Mouse (Mus musculus): ENCODE measurements around the gene Scfd2. TPM values are rescaled to one million over a fixed set of nuclear protein-coding genes. Genes with fewer than 3 reads are reported as not detected.

The Scfd2 gene
- polyA plus RNA-seq, 1 experiment from 2014 or later, result 15.2 TPM

DNA sequence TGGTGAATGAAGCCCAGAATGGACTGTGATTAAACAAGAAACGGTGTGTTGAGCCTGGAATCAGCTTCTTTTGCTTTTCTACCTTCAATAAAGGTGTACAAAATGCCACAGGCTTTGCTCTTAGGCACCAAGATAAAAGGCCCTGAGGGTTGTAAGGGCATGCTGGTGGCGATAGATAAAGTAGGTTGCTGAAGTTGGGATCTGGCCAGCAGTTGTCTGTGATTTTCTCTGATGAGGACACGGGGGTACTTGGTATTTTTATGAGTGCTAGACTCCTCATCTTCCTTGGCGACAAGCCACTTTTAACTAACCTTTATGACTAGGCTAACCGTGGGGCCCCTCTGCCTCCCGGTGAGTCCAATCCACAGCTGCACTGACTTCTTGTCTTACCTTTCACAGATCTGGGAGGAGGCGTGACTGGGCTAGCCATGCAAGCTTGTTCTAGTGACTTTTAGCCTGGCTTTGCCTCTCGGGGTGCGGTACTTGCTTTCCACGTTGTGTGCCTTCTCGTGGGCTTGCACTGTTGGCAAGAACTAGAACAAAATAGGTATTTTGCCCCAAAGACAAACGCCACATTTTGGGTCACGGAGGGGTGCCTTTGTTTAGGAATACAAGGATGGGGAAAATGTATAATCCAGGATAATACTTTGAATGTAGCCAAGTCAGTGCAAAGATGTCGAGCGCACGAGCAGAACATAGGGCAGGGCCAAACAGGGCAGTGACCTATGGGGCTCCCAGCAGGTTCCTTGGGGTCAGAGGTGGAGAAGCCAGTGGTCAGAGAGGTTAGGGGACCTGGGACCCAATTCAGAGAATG, 337.3 kb downstream of the Scfd2 start:
- H3K9ac ChIP-seq (ENCODE audit: low read length), result peak overlapping the region; percentile 93
- DNase-seq (ENCODE audit: low spot score) (peak; percentile 58), ATAC-seq (ENCODE audit: low FRiP score, low TSS enrichment) (peak; percentile 28; the same call in 1 of the 2 replicates)
- peaks cover 16% of the 10 kb centered on the region; the same call in 1 of the 2 replicates for H3K36me3 ChIP-seq (ENCODE audit: control insufficient read depth, insufficient read depth, low read length)
- TF ChIP-seq CTCF (IDR thresholded peaks at IDR 0.05; ENCODE audit: low read depth) (no peak), EP300 (optimal IDR thresholded peaks at IDR 0.05) (no peak)
- peak overlapping the region; percentile 78 for H3K27ac ChIP-seq (replicated peaks)
- 32% methylated on average over 16 of the region's 16 CpGs for WGBS
- peak overlapping the region; percentile 98 for H3K4me2 ChIP-seq (replicated peaks; ENCODE audit: low read depth)
- H3K4me1 ChIP-seq (replicated peaks; ENCODE audit: control insufficient read depth, insufficient read depth), result peaks cover 7% of the 10 kb centered on the region
- H3K4me3 ChIP-seq (ENCODE audit: low read depth, low read length), result peak overlapping the region; percentile 96
- H3K9me3 ChIP-seq (ENCODE audit: control insufficient read depth, low read length), result no peaks in the 10 kb centered on the region
- H3K27me3 ChIP-seq (ENCODE audit: control insufficient read depth, insufficient read depth, low read length), result no peaks in the 10 kb centered on the region

DNA sequence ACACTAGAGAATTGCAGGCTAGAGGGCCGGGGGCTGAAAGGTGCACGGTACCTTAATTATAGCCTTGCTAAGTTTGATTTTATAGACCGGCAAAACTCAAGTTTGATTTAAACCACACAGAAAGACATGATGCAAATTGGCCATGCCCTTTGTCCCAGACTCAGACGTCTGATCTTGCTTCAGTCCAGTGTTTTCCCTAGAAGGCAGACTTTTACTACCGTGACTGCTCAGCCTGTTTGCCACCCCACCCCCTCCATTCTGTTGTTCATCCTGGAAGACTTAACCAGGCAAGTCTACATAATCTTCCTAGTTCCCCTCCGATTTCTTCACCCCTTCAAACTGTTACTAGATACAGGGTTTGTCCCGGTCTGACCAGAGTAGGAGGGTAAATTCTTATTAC, 337.9 kb downstream of the Scfd2 start:
- Histone ChIP-seq H3K9me3 (ENCODE audit: control insufficient read depth, low read length) (no peaks in the 10 kb centered on the region), H3K36me3 (ENCODE audit: control insufficient read depth, insufficient read depth, low read length) (peaks cover 12% of the 10 kb centered on the region; the same call in 1 of the 2 replicates), H3K4me2 (replicated peaks; ENCODE audit: low read depth) (peak overlapping the region; percentile 98), H3K4me3 (ENCODE audit: low read depth, low read length) (no peak overlapping the region), H3K27ac (replicated peaks) (peak overlapping the region; percentile 78; the same call in 1 of the 2 replicates), H3K27me3 (ENCODE audit: control insufficient read depth, insufficient read depth, low read length) (no peaks in the 10 kb centered on the region), H3K9ac (ENCODE audit: low read length) (no peak overlapping the region), H3K4me1 (replicated peaks; ENCODE audit: control insufficient read depth, insufficient read depth) (peaks cover 7% of the 10 kb centered on the region)
- DNase-seq (ENCODE audit: low spot score) (peak; percentile 37), ATAC-seq (ENCODE audit: low FRiP score, low TSS enrichment) (no peak)
- WGBS, result 43% methylated on average over 7 of the region's 7 CpGs
- TF ChIP-seq EP300 (optimal IDR thresholded peaks at IDR 0.05) (no peak), CTCF (IDR thresholded peaks at IDR 0.05; ENCODE audit: low read depth) (no peak)

DNA sequence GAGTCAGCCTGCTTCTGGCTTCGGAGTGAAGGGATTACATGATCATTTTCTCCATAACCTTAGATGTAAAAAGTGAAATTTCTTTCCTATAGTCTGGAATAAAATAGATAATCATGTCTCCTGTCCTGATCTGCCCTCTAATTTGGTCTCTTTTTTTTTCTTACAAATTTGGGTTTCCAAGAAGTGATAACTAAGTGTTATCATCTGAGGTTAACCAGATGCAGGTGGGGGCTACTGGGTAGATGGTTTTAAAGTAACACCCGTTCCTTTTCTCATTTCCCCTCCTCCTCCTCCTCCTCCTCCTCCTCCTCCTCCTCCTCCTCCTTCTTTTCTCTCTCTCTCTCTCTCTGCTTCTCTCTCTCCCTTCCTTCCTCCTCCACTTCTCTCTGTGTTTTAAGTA, 338.6 kb downstream of the Scfd2 start:
- H3K9ac ChIP-seq (ENCODE audit: low read length), result no peak overlapping the region
- no peaks in the 10 kb centered on the region for H3K9me3 ChIP-seq (ENCODE audit: control insufficient read depth, low read length)
- H3K4me1 ChIP-seq (replicated peaks; ENCODE audit: control insufficient read depth, insufficient read depth), result peaks cover 7% of the 10 kb centered on the region
- H3K4me2 ChIP-seq (replicated peaks; ENCODE audit: low read depth), result no peak overlapping the region
- TF ChIP-seq CTCF (IDR thresholded peaks at IDR 0.05; ENCODE audit: low read depth), result no peak
- TF ChIP-seq EP300 (optimal IDR thresholded peaks at IDR 0.05), result no peak
- DNase-seq (ENCODE audit: low spot score) (no peak), ATAC-seq (ENCODE audit: low FRiP score, low TSS enrichment) (no peak)
- H3K27ac ChIP-seq (replicated peaks), result no peak overlapping the region
- peaks cover 6% of the 10 kb centered on the region; the same call in 1 of the 2 replicates for H3K36me3 ChIP-seq (ENCODE audit: control insufficient read depth, insufficient read depth, low read length)
- WGBS, result 71% methylated on average over 2 of the region's 2 CpGs
- H3K4me3 ChIP-seq (ENCODE audit: low read depth, low read length), result no peak overlapping the region
- H3K27me3 ChIP-seq (ENCODE audit: control insufficient read depth, insufficient read depth, low read length), result no peaks in the 10 kb centered on the region

DNA sequence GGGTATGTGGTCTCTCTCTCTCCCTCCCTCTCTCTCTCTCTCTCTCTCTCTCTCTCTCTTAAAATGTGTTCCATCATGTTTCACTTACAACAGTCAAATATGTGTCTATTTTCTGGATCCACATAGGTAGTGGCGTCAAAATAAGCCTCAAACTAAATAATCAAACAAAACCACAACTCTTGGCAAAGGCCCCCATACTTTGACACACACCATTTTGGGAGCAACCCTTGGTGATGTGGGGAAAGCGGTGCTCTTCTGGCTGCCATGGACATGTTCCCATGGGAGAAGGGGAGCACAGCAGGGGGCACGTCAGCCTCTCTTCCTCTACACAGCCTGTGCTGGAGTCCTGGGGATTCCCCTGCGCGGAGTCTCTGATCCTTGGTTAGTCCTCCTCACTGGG, 340.6 kb downstream of the Scfd2 start:
- Histone ChIP-seq H3K4me1 (replicated peaks; ENCODE audit: control insufficient read depth, insufficient read depth) (peaks cover 3% of the 10 kb centered on the region), H3K9ac (ENCODE audit: low read length) (no peak overlapping the region), H3K36me3 (ENCODE audit: control insufficient read depth, insufficient read depth, low read length) (no peaks in the 10 kb centered on the region), H3K27me3 (ENCODE audit: control insufficient read depth, insufficient read depth, low read length) (no peaks in the 10 kb centered on the region), H3K4me3 (ENCODE audit: low read depth, low read length) (no peak overlapping the region), H3K27ac (replicated peaks) (no peak overlapping the region), H3K4me2 (replicated peaks; ENCODE audit: low read depth) (no peak overlapping the region), H3K9me3 (ENCODE audit: control insufficient read depth, low read length) (no peaks in the 10 kb centered on the region)
- DNase-seq (ENCODE audit: low spot score) (no peak), ATAC-seq (ENCODE audit: low FRiP score, low TSS enrichment) (no peak)
- no peak for TF ChIP-seq CTCF (IDR thresholded peaks at IDR 0.05; ENCODE audit: low read depth)
- no peak for TF ChIP-seq EP300 (optimal IDR thresholded peaks at IDR 0.05)
- WGBS, result 76% methylated on average over 5 of the region's 5 CpGs

DNA sequence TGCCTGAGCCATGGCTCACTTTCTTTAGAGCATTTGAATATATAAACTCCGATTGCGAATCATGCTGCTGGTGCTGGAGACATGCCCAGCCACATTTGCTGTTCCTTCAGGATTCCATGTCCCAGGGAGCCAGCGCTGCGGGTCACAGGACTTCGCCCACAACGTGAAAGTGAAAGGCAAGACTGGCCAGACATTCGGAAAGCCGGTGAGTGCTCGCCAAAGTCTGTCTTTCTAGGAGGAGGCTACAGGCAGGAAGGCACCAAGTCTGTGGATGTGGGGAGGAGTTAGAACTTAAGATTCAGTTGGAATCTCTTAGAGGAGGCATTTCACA, 341.4 kb downstream of the Scfd2 start:
- Histone ChIP-seq H3K27me3 (ENCODE audit: control insufficient read depth, insufficient read depth, low read length) (no peaks in the 10 kb centered on the region), H3K9me3 (ENCODE audit: control insufficient read depth, low read length) (no peaks in the 10 kb centered on the region), H3K4me3 (ENCODE audit: low read depth, low read length) (no peak overlapping the region), H3K4me1 (replicated peaks; ENCODE audit: control insufficient read depth, insufficient read depth) (peaks cover 3% of the 10 kb centered on the region), H3K4me2 (replicated peaks; ENCODE audit: low read depth) (no peak overlapping the region), H3K9ac (ENCODE audit: low read length) (no peak overlapping the region), H3K36me3 (ENCODE audit: control insufficient read depth, insufficient read depth, low read length) (no peaks in the 10 kb centered on the region), H3K27ac (replicated peaks) (no peak overlapping the region)
- TF ChIP-seq EP300 (optimal IDR thresholded peaks at IDR 0.05) (no peak), CTCF (IDR thresholded peaks at IDR 0.05; ENCODE audit: low read depth) (no peak)
- no peak for ATAC-seq (ENCODE audit: low FRiP score, low TSS enrichment)
- no peak for DNase-seq (ENCODE audit: low spot score)
- 24% methylated on average over 9 of the region's 9 CpGs for WGBS

DNA sequence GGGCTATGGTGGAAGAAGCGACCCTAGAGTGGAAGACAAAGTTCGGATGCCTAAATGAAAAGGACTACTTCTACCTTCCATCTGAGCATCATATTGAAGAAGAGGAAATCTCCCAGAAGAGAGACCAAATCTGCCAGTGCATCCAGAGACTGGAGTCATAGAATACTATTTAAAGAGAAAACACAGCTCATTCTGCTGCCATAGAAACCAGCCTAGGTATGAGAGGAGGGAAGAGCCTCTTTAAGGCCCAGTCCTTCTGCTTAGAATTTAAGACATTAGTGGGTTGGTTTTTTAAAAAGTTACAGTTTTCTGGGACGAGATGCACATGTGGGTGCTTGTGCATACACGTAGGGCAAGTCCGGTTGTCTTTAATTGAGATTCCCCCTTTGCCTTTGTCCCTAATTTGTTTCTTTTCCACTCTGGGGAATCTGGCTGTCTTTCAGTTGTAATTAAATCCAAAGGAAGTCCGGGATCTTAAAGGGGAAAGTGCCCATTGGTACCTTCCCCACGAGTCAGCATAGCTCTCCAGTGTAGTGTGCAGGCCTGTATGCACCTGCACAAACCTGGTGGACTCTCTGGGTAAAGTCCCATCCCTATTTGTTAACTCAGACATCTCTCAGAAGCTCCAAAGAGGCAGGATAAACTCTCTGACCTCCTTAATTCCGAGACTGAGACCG, 341.9 kb downstream of the Scfd2 start:
- H3K9ac ChIP-seq (ENCODE audit: low read length), result no peak overlapping the region
- no peak for ATAC-seq (ENCODE audit: low FRiP score, low TSS enrichment)
- no peak overlapping the region for H3K4me3 ChIP-seq (ENCODE audit: low read depth, low read length)
- WGBS, result 53% methylated on average over 9 of the region's 9 CpGs
- no peaks in the 10 kb centered on the region for H3K9me3 ChIP-seq (ENCODE audit: control insufficient read depth, low read length)
- no peaks in the 10 kb centered on the region for H3K36me3 ChIP-seq (ENCODE audit: control insufficient read depth, insufficient read depth, low read length)
- no peak overlapping the region for H3K27ac ChIP-seq (replicated peaks)
- H3K4me2 ChIP-seq (replicated peaks; ENCODE audit: low read depth), result no peak overlapping the region
- TF ChIP-seq CTCF (IDR thresholded peaks at IDR 0.05; ENCODE audit: low read depth), result no peak
- no peak for TF ChIP-seq EP300 (optimal IDR thresholded peaks at IDR 0.05)
- peaks cover under 1% of the 10 kb centered on the region for H3K4me1 ChIP-seq (replicated peaks; ENCODE audit: control insufficient read depth, insufficient read depth)
- DNase-seq (ENCODE audit: low spot score), result no peak
- no peaks in the 10 kb centered on the region for H3K27me3 ChIP-seq (ENCODE audit: control insufficient read depth, insufficient read depth, low read length)

All from stomach, postnatal 0 days (tissue).